Mouse (Mus musculus) ES-E14 (cell line): ENCODE data around the gene Zdhhc21. TPM values are rescaled to one million over a fixed set of nuclear protein-coding genes. Genes with fewer than 3 reads are reported as not detected.

Experiments used
- DNase-seq: peaks from one replicate; pipeline ENCODE4 v3.0.0-alpha.2; 2013; ENCODE audit warnings: low read depth, low spot score
- H3K27ac ChIP-seq: 2 replicates; pipeline ENCODE4 v1.5.1; 2012; ENCODE audit warnings: low read depth, mild to moderate bottlenecking, low read length, moderate library complexity, mixed read lengths; ENCODE audit not compliant: poor library complexity, insufficient read depth, severe bottlenecking
- H3K36me3 ChIP-seq: 2 replicates; pipeline ENCODE4 v1.6.1; 2012; ENCODE audit warnings: mild to moderate bottlenecking, low read length, moderate library complexity, mixed read lengths; ENCODE audit not compliant: control insufficient read depth, poor library complexity, insufficient read depth, severe bottlenecking
- H3K4me1 ChIP-seq, 2 experiments: fragments of 150-350 bp in 1 of 2; sonication (generic) in 1 of 2; 2 replicates each; pipeline ENCODE4 v1.6.1; 2012; ENCODE audit warnings: low read length in 2 of 2, mild to moderate bottlenecking in 1 of 2, mixed read lengths in 1 of 2; ENCODE audit not compliant: control insufficient read depth in 2 of 2, insufficient read depth in 2 of 2, poor library complexity in 1 of 2
- H3K4me3 ChIP-seq, 2 experiments: fragments of 150-350 bp in 1 of 2; sonication (generic) in 1 of 2; 2 replicates each; pipeline ENCODE4 v1.5.1; 2012; ENCODE audit warnings: low read length in 2 of 2, low read depth in 1 of 2, mild to moderate bottlenecking in 1 of 2, mixed read lengths in 1 of 2; ENCODE audit not compliant: insufficient read depth in 1 of 2, poor library complexity in 1 of 2, severe bottlenecking in 1 of 2
- H3K9ac ChIP-seq: 2 replicates; pipeline ENCODE4 v1.6.1; 2012; ENCODE audit warnings: low read depth, mild to moderate bottlenecking, low read length, mixed read lengths; ENCODE audit not compliant: poor library complexity, insufficient read depth, severe bottlenecking
- H3K9me3 ChIP-seq: fragments of 150-350 bp; sonication (generic); 2 replicates; pipeline ENCODE4 v1.6.1; 2012; ENCODE audit warnings: low read depth, mild to moderate bottlenecking, low read length; ENCODE audit not compliant: control insufficient read depth, insufficient read depth
- CHD2 ChIP-seq: IDR thresholded peaks from 2 replicates; pipeline ENCODE4 v1.6.1; 2014; ENCODE audit warnings: mild to moderate bottlenecking, low read depth, low read length, inconsistent platforms
- HCFC1 ChIP-seq: IDR thresholded peaks from 2 replicates; pipeline ENCODE4 v1.6.1; 2012; ENCODE audit warnings: low read length, inconsistent platforms, borderline replicate concordance; ENCODE audit not compliant: insufficient read depth
- MAFK ChIP-seq: IDR thresholded peaks from 2 replicates; pipeline ENCODE4 v1.6.1; 2014; ENCODE audit warnings: mild to moderate bottlenecking, low read depth, low read length, inconsistent platforms; ENCODE audit not compliant: insufficient read depth
- ZC3H11A ChIP-seq: IDR thresholded peaks from 2 replicates; pipeline ENCODE4 v1.6.1; 2012; ENCODE audit warnings: low read depth, mild to moderate bottlenecking, inconsistent platforms, low read length, borderline replicate concordance
- ZNF384 ChIP-seq: IDR thresholded peaks from 2 replicates; pipeline ENCODE4 v1.6.1; 2012; ENCODE audit warnings: low read depth, low read length, inconsistent platforms
- in situ Hi-C, 2 experiments: fragments of 600-800 bp; cut with MboI; formaldehyde crosslinking; loops; one replicate each; pipeline ENCODE4 v1.15.1; 2025; ENCODE audit warnings: low sequenced_read_pairs in 2 of 2, inconsistent platforms in 1 of 2; ENCODE audit not compliant: unreplicated experiment in 2 of 2
- total RNA-seq: library from RNA; depleted of rRNA; stranded (reverse); fragments of 300-350 nt; gene quantifications from 2 replicates; pipeline ENCODE4 v1.2.3, GENCODE M21; 2012

The Zdhhc21 gene
- total RNA-seq, 1 experiment: 17.6 TPM

DNA sequence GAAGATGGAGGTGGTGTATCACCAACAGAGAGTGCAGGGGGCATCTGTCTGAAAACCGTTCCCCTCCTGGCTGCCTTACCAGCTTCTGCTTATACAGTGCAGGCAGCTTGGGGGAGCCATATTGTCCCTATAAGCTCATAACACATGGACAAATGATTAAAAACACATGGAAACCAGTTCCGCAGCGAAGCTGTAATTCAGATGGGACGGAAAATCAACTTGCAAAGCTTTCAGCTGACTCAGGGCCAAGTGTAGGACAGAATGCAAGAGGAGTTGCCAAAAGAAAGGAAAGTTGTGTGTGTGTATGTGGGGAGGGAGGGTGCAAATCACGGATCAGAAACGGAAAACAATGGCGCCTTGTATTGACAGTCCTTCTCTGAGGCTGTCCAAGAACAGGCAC, 31.3 kb upstream of the Zdhhc21 start:
- H3K9ac ChIP-seq: no peak overlapping the region
- TF ChIP-seq ZNF384 (no peak), CHD2 (no peak), ZC3H11A (no peak), HCFC1 (no peak), MAFK (no peak)
- in situ Hi-C loops: no loop called here
- no peaks in the 10 kb centered on the region; a peak in 1 of 4 replicates for H3K4me1 ChIP-seq
- no peaks in the 10 kb centered on the region for H3K36me3 ChIP-seq
- H3K4me3 ChIP-seq: no peak overlapping the region
- H3K9me3 ChIP-seq: no peaks in the 10 kb centered on the region
- no peak for DNase-seq
- no peak overlapping the region for H3K27ac ChIP-seq

DNA sequence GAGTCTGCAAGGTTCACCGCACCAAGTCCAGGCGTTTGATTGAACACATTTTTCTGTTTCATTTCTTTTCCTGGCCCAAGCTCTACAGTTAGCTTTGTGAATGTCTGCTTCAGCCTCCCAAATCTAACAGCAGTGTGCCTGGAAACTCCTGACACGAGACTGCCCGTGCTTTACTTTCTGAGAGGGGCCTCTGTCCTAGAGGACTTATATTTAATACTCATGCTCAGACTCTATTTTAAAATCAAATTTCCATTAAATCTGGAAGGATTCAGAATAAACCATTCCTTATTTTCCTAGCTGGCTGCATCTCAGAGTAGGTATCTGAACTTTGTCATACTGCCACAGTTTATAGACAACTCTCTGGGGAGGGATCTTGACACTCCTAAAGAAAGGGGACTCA, 30.8 kb upstream of the Zdhhc21 start:
- H3K27ac ChIP-seq: no peak overlapping the region
- no peak overlapping the region for H3K4me3 ChIP-seq
- H3K9me3 ChIP-seq: no peaks in the 10 kb centered on the region
- no peaks in the 10 kb centered on the region; a peak in 1 of 4 replicates for H3K4me1 ChIP-seq
- no peaks in the 10 kb centered on the region for H3K36me3 ChIP-seq
- in situ Hi-C loops: no loop called here
- TF ChIP-seq HCFC1 (no peak), ZNF384 (no peak), MAFK (no peak), CHD2 (no peak), ZC3H11A (no peak)
- DNase-seq: no peak
- H3K9ac ChIP-seq: no peak overlapping the region

DNA sequence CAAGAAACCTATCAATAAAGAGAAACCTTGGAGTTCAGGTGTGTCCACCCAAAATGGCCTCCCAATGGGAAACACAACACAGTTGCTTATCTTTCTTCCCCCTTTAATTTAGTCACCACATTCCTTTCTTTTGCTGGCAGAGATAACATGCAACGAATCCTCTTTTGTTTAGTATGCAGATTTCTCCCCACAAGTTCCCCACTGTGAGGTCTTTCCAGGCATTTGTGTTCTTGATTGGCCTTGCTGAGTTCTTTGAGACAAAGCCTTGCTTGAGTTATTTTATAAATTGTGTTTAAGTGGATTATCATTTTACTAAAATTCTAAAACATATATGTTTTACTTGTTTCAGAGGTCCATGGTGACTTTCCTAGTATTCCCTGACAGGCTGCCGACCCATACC, 26.4 kb upstream of the Zdhhc21 start:
- Histone ChIP-seq H3K4me3 (no peak overlapping the region), H3K36me3 (no peaks in the 10 kb centered on the region), H3K4me1 (peaks cover 0 to 2% of the 10 kb centered on the region in 2 experiments; a peak in 1 of 4 replicates), H3K9me3 (no peaks in the 10 kb centered on the region), H3K9ac (no peak overlapping the region), H3K27ac (no peak overlapping the region)
- TF ChIP-seq MAFK (no peak), CHD2 (no peak), HCFC1 (no peak), ZC3H11A (no peak), ZNF384 (no peak)
- no peak for DNase-seq
- in situ Hi-C loops: no loop called here

DNA sequence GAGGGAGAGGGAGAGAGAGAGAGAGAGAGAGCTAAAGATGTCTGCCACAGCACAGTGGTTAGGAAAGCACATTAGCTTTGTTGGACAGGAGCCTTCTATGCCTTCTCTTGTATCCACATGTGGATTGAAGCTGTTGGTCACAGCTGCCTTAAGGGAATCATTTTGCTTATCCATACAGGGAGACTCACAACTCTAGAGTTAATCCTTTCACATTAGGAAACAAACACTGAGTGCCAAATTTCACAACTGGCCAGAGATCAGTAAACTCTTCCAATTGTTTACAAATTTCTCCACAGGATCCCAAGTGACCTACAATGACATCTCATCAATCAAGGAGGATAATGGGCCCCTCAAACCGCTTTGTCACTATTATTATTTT, 25.8 kb upstream of the Zdhhc21 start:
- no peak for DNase-seq
- no peaks in the 10 kb centered on the region for H3K9me3 ChIP-seq
- no peak overlapping the region for H3K4me3 ChIP-seq
- no peak overlapping the region for H3K9ac ChIP-seq
- no peak for TF ChIP-seq CHD2
- no peak for TF ChIP-seq ZNF384
- no peak for TF ChIP-seq MAFK
- no peak for TF ChIP-seq ZC3H11A
- in situ Hi-C loops: no loop called here
- H3K36me3 ChIP-seq: no peaks in the 10 kb centered on the region
- peaks cover 0 to 2% of the 10 kb centered on the region in 2 experiments; a peak in 1 of 4 replicates for H3K4me1 ChIP-seq
- H3K27ac ChIP-seq: no peak overlapping the region
